In the genomic region with DNA sequence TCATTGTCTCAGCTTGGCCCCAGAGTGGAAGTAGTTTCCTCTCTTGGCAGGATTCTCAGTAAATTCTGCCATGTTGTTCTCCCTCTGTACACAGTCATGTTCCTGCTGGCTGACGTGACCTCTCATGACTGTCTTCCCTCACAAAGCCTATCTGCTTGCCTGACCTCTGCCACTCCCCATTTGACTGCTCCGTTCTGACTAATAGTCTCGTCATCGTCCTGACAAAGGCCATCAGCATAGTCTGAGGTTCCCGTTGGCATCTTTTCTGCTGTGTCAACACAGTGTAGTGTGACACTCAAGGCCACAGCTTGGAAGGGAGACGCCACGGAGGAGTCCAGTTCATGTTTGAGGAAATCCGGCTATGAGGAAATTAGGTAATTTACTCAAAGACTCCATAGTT, we compare ENCODE assay signal across 10 mouse cellular contexts. TPM values are rescaled to one million over a fixed set of nuclear protein-coding genes. Genes with fewer than 3 reads are reported as not detected.
DNase-seq lines count a peak whose midpoint lies in the region; ATAC-seq and TF ChIP-seq lines count a peak whose summit lies in the region.
"Had no signal": no experiment of that assay in that cellular context is flagged by ENCODE, and none has a peak within 500 bp of the region (broad histone marks: within the 10 kb centered on the region; RNA-seq: fewer than 3 reads in every experiment).

No protein-coding gene starts in this region.

- DNase-seq in 3T3-L1 (ENCODE audit: low read depth, low spot score): peak; percentile 88
- peak; percentile 15 for DNase-seq in ZHBTc4 (ENCODE audit: low read depth, low spot score)
- DNase-seq in heart, postnatal 0 days (ENCODE audit: low spot score): peak; percentile 76
- DNase-seq in left cerebral cortex, adult 8-10 months (ENCODE audit: low spot score in 2 of 2): no peak
- no peak for DNase-seq in MN1 (ENCODE audit: low spot score)
- no peak for DNase-seq in layer of hippocampus, postnatal 10 days (ENCODE audit: low spot score in 2 of 2)

- H3K27ac ChIP-seq in heart, postnatal 0 days (ENCODE audit: low read depth): no peak overlapping the region
- no peak overlapping the region for H3K27ac ChIP-seq in lung, embryonic 15.5 days
- no peak overlapping the region for H3K27ac ChIP-seq in midbrain, embryonic 16.5 days (ENCODE audit: low read length)
- H3K27ac ChIP-seq: limb, embryonic 15.5 days had no signal

- TF ChIP-seq CTCF in heart, postnatal 0 days (IDR thresholded peaks at IDR 0.05; ENCODE audit: low read depth): no peak

- no peaks in the 10 kb centered on the region for H3K27me3 ChIP-seq in heart, postnatal 0 days (ENCODE audit: control insufficient read depth, insufficient read depth, low read length)
- H3K27me3 ChIP-seq in lung, embryonic 15.5 days: no peaks in the 10 kb centered on the region
- no peaks in the 10 kb centered on the region for H3K27me3 ChIP-seq in midbrain, embryonic 16.5 days (ENCODE audit: control insufficient read depth, insufficient read depth, low read depth, low read length)
- H3K27me3 ChIP-seq: limb, embryonic 15.5 days had no signal

- no peaks in the 10 kb centered on the region for H3K4me1 ChIP-seq in heart, postnatal 0 days (ENCODE audit: control insufficient read depth, insufficient read depth)
- H3K4me1 ChIP-seq in lung, embryonic 15.5 days: 0 out of 2 replicates have a peak, but pooled peaks cover 3% of the 10 kb centered on the region
- H3K4me1 ChIP-seq in midbrain, embryonic 16.5 days (ENCODE audit: control insufficient read depth, insufficient read depth, low read length): peaks cover 4% of the 10 kb centered on the region; the same call in 1 of the 2 replicates
- H3K4me1 ChIP-seq: limb, embryonic 15.5 days had no signal

- peak; percentile 87 for ATAC-seq in heart, postnatal 0 days (ENCODE audit: insufficient read depth, low read depth)
- peak; percentile 55; the same call in 1 of the 2 replicates for ATAC-seq in lung, embryonic 15.5 days (ENCODE audit: borderline replicate concordance, extremely low read depth, low FRiP score, low TSS enrichment)
- ATAC-seq in midbrain, embryonic 16.5 days: no peak

- no peaks in the 10 kb centered on the region for H3K36me3 ChIP-seq in heart, postnatal 0 days (replicated peaks; ENCODE audit: control insufficient read depth, insufficient read depth, low read length)
- no peaks in the 10 kb centered on the region for H3K36me3 ChIP-seq in lung, embryonic 15.5 days
- no peaks in the 10 kb centered on the region for H3K36me3 ChIP-seq in midbrain, embryonic 16.5 days (ENCODE audit: control insufficient read depth, insufficient read depth, low read length)
- H3K36me3 ChIP-seq: limb, embryonic 15.5 days had no signal

- TF ChIP-seq EP300 in heart, postnatal 0 days (IDR thresholded peaks at IDR 0.05; ENCODE audit: low read depth): 0 out of 2 replicates have a peak, but pooled peaks have one; percentile 15

- WGBS in heart, postnatal 0 days: 35% methylated on average over 8 of the region's 8 CpGs
- WGBS in lung, embryonic 15.5 days: 33% methylated on average over 8 of the region's 8 CpGs
- 61% methylated on average over 8 of the region's 8 CpGs for WGBS in midbrain, embryonic 16.5 days

- H3K9me3 ChIP-seq in heart, postnatal 0 days (replicated peaks; ENCODE audit: control insufficient read depth, low read length): no peaks in the 10 kb centered on the region
- no peaks in the 10 kb centered on the region for H3K9me3 ChIP-seq in lung, embryonic 15.5 days
- H3K9me3 ChIP-seq in midbrain, embryonic 16.5 days (replicated peaks; ENCODE audit: control insufficient read depth, low read length, poor library complexity, severe bottlenecking): no peaks in the 10 kb centered on the region
- H3K9me3 ChIP-seq: limb, embryonic 15.5 days had no signal

- no peak overlapping the region for H3K4me2 ChIP-seq in heart, postnatal 0 days (ENCODE audit: low read depth, low read length)
- H3K4me2 ChIP-seq in lung, embryonic 15.5 days: no peak overlapping the region
- H3K4me2 ChIP-seq in midbrain, embryonic 16.5 days (ENCODE audit: low read length): no peak overlapping the region
- H3K4me2 ChIP-seq: limb, embryonic 15.5 days had no signal

- H3K9ac ChIP-seq in heart, postnatal 0 days (replicated peaks; ENCODE audit: low read depth, low read length): no peak overlapping the region
- H3K9ac ChIP-seq in lung, embryonic 15.5 days: no peak overlapping the region
- no peak overlapping the region for H3K9ac ChIP-seq in midbrain, embryonic 16.5 days (ENCODE audit: low read depth, low read length)
- H3K9ac ChIP-seq: limb, embryonic 15.5 days had no signal

- no peak overlapping the region for H3K4me3 ChIP-seq in heart, postnatal 0 days (ENCODE audit: low read depth, low read length)
- no peak overlapping the region for H3K4me3 ChIP-seq in lung, embryonic 15.5 days
- no peak overlapping the region for H3K4me3 ChIP-seq in midbrain, embryonic 16.5 days (ENCODE audit: low read depth, low read length)
- H3K4me3 ChIP-seq: limb, embryonic 15.5 days had no signal

RNA-seq across cellular contexts. Expression of a gene that starts 8.9 kb away (rescaled TPM):
- not detected in 2 replicates for total RNA-seq in heart, postnatal 0 days (2014; rRNA removed; ENCODE audit: low replicate concordance)
- not detected in 2 replicates for polyA plus RNA-seq in heart, postnatal 0 days (2015; fragmentation: Nextera tagmentation; extraction: Ambion mirVana)
- polyA plus RNA-seq in lung, embryonic 15.5 days (2015; fragmentation: Nextera tagmentation; extraction: Ambion mirVana): 0.05 TPM in 1 of 2 replicates, not detected in the other
- 1 to 10 TPM; 2.4 to 4.3 (median 3.3) TPM for total RNA-seq in left cerebral cortex, adult 8-10 months (2022)
- polyA plus RNA-seq in midbrain, embryonic 16.5 days (2015; fragmentation: Nextera tagmentation; extraction: Ambion mirVana): 0.05 TPM in 1 of 2 replicates, not detected in the other
- total RNA-seq in layer of hippocampus, postnatal 10 days (2021): under 1 TPM; 0.38 to 0.59 TPM

RNA-seq across cellular contexts. Expression of a gene that starts 19.6 kb away (rescaled TPM):
- total RNA-seq in heart, postnatal 0 days (2014; rRNA removed; ENCODE audit: low replicate concordance): 14.7 and 28.1 TPM in 2 replicates
- polyA plus RNA-seq in heart, postnatal 0 days (2015; fragmentation: Nextera tagmentation; extraction: Ambion mirVana): 15.0 and 15.8 TPM in 2 replicates
- polyA plus RNA-seq in lung, embryonic 15.5 days (2015; fragmentation: Nextera tagmentation; extraction: Ambion mirVana): 81.8 and 83.7 TPM in 2 replicates
- total RNA-seq in left cerebral cortex, adult 8-10 months (2022): 10 to 100 TPM; 47.3 to 65.0 (median 57.2) TPM
- 14.7 and 18.2 TPM in 2 replicates for polyA plus RNA-seq in midbrain, embryonic 16.5 days (2015; fragmentation: Nextera tagmentation; extraction: Ambion mirVana)
- 10 to 100 TPM; 27.3 to 29.9 TPM for total RNA-seq in layer of hippocampus, postnatal 10 days (2021)

RNA-seq across cellular contexts. Expression of a gene that starts 51.6 kb away (rescaled TPM):
- total RNA-seq in heart, postnatal 0 days (2014; rRNA removed; ENCODE audit: low replicate concordance): not detected in 2 replicates
- 0.15 and 0.18 TPM in 2 replicates for polyA plus RNA-seq in heart, postnatal 0 days (2015; fragmentation: Nextera tagmentation; extraction: Ambion mirVana)
- 0.15 TPM in 1 of 2 replicates, not detected in the other for polyA plus RNA-seq in lung, embryonic 15.5 days (2015; fragmentation: Nextera tagmentation; extraction: Ambion mirVana)
- total RNA-seq in left cerebral cortex, adult 8-10 months (2022): under 1 TPM in 2 of 4 experiments, not detected in 2; 0.21 TPM
- polyA plus RNA-seq in midbrain, embryonic 16.5 days (2015; fragmentation: Nextera tagmentation; extraction: Ambion mirVana): 0.15 and 0.41 TPM in 2 replicates
- total RNA-seq in layer of hippocampus, postnatal 10 days (2021): under 1 TPM; 0.13 to 0.48 TPM
- total RNA-seq: gastrocnemius, adult 8-10 months had no signal
- polyA plus RNA-seq: limb, embryonic 15.5 days had no signal

Comparison
In these comparisons a context has a peak if more than half of its experiments do, and no peak if none do; other contexts are left out.
1. DNase-seq: peak in 3T3-L1 (single experiment), ZHBTc4 (single experiment) and heart, postnatal 0 days (single experiment); none in left cerebral cortex, adult 8-10 months (0 of 2), MN1 (single experiment) and layer of hippocampus, postnatal 10 days (0 of 2).